Mouse (Mus musculus) layer of hippocampus, postnatal 36 days (tissue): ENCODE measurements around the gene Zfp341. TPM values are rescaled to one million over a fixed set of nuclear protein-coding genes. Genes with fewer than 3 reads are reported as not detected.

Source experiments
- DNase-seq, 2 experiments: peaks; one replicate each; pipeline ENCODE4 v3.0.0; 2022
- total RNA-seq, 2 experiments: library from RNA; stranded (reverse); gene quantifications; 2 replicates each; pipeline ENCODE4 v1.2.3; 2021

Gene Zfp341
- total RNA-seq, 2 experiments from 2014 or later, result 9.2 to 10.1 TPM

GRCm38 (mm10) chr2:154638521-154638920 lies 25.4 kb downstream of the Zfp341 start:
- DNase-seq, result no peak

GRCm38 (mm10) chr2:154639115-154639514 lies 26.0 kb downstream of the Zfp341 start:
- DNase-seq, result no peak

- DNase-seq, result no peak
Observed at GRCm38 (mm10) chr2:154641176-154641575, 28.1 kb downstream of the Zfp341 start.

GRCm38 (mm10) chr2:154642005-154642459 lies 28.9 kb downstream of the Zfp341 start:
- DNase-seq, result no peak

- DNase-seq, result no peak
Observed at GRCm38 (mm10) chr2:154642712-154643385, 29.8 kb downstream of the Zfp341 start.

- DNase-seq, result no peak
Observed at GRCm38 (mm10) chr2:154646634-154647033, 33.5 kb downstream of the Zfp341 start.

GRCm38 (mm10) chr2:154648086-154648485 lies 35.0 kb downstream of the Zfp341 start:
- no peak for DNase-seq

GRCm38 (mm10) chr2:154650404-154650803 lies 37.3 kb downstream of the Zfp341 start:
- DNase-seq, result no peak

GRCm38 (mm10) chr2:154651363-154651762 lies 38.3 kb downstream of the Zfp341 start, which contains the start of gene Chmp4b:
Gene Chmp4b (plus strand): TSS chr2:154651705.
- no peak for DNase-seq

GRCm38 (mm10) chr2:154654976-154655375 lies 41.9 kb downstream of the Zfp341 start:
- no peak for DNase-seq

- no peak for DNase-seq
Observed at GRCm38 (mm10) chr2:154655878-154656414, 42.8 kb downstream of the Zfp341 start.

GRCm38 (mm10) chr2:154656710-154657485 lies 43.8 kb downstream of the Zfp341 start:
- peak; percentile 96 to 97 for DNase-seq

- DNase-seq, result no peak
Observed at GRCm38 (mm10) chr2:154657486-154658237, 44.6 kb downstream of the Zfp341 start.

GRCm38 (mm10) chr2:154659070-154659469 lies 46.0 kb downstream of the Zfp341 start:
- no peak for DNase-seq

- DNase-seq, result no peak
Observed at GRCm38 (mm10) chr2:154659531-154660074, 46.5 kb downstream of the Zfp341 start.

GRCm38 (mm10) chr2:154668680-154669079 lies 55.6 kb downstream of the Zfp341 start:
- DNase-seq, result no peak

GRCm38 (mm10) chr2:154670106-154670505 lies 57.0 kb downstream of the Zfp341 start:
- peak; percentile 66 to 78 for DNase-seq

GRCm38 (mm10) chr2:154670741-154671140 lies 57.6 kb downstream of the Zfp341 start:
- DNase-seq, result no peak

GRCm38 (mm10) chr2:154674008-154674407 lies 60.9 kb downstream of the Zfp341 start:
- no peak for DNase-seq

GRCm38 (mm10) chr2:154676653-154677609 lies 63.8 kb downstream of the Zfp341 start:
- peak; percentile 35 to 47 for DNase-seq

- DNase-seq, result peak; percentile 69 to 72
Observed at GRCm38 (mm10) chr2:154677651-154678139, 64.6 kb downstream of the Zfp341 start.
